Mouse (Mus musculus): Measurements from ENCODE around the gene Rapgef5. TPM values are rescaled to one million over a fixed set of nuclear protein-coding genes. Genes with fewer than 3 reads are reported as not detected.
A peak's percentile ranks its signal among the peaks of the same experiment; 100 is the strongest.

Gene Rapgef5
- total and polyA plus RNA-seq, 3 experiments: not detected

DNA sequence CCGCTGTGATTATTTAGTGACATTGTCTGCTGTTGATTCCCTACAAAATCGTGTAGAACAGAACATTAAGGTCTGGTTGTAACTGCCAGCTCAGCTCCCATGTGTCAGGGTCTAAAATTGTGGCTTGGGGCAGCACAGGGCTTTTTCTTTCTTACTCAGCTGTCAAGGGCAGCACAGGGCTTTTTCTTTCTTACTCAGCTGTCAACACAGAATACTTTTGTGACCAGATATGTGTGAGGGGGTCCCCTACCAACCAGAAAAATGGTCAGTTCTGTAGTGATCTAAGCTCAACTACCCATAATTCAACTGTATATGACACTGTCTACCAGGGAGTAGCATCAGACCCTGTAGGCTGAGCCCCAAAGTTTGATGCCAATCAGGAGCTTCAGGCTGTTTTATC lies 167.1 kb downstream of the Rapgef5 start:
- no peak for DNase-seq (ENCODE audit: low read depth, low spot score)
- no peaks in the 10 kb centered on the region for H3K36me3 ChIP-seq (ENCODE audit: control insufficient read depth in 1 of 2, insufficient read depth in 2 of 2, low read length in 2 of 2)
- H3K9me3 ChIP-seq (replicated peaks; ENCODE audit: insufficient read depth, low read length): no peaks in the 10 kb centered on the region
- no peaks in the 10 kb centered on the region for H3K27me3 ChIP-seq (ENCODE audit: control insufficient read depth in 1 of 2, insufficient read depth in 2 of 2, low read length in 2 of 2)
- no peaks in the 10 kb centered on the region for H3K4me1 ChIP-seq (ENCODE audit: control insufficient read depth in 1 of 2, insufficient read depth in 2 of 2, low read length in 2 of 2)
- 0 out of 2 replicates have a peak, but pooled peaks have one; percentile 13 for TF ChIP-seq E2F4 (IDR thresholded peaks at IDR 0.05; ENCODE audit: borderline replicate concordance, low read depth, low read length)
- TF ChIP-seq NRF1 (IDR thresholded peaks at IDR 0.05; ENCODE audit: insufficient read depth, low read depth, low read length, poor library complexity, severe bottlenecking): no peak
- H3K79me2 ChIP-seq (ENCODE audit: control insufficient read depth, insufficient read depth, low read length, poor library complexity): no peaks in the 10 kb centered on the region
- no peak overlapping the region for H3K9ac ChIP-seq (ENCODE audit: control insufficient read depth, low read depth, low read length, poor library complexity, severe bottlenecking)
- H3K4me3 ChIP-seq (ENCODE audit: control insufficient read depth in 1 of 2, insufficient read depth in 1 of 2, low read depth in 2 of 2, low read length in 2 of 2): no peak overlapping the region
- H3K27ac ChIP-seq (ENCODE audit: control insufficient read depth, low read depth, low read length): no peak overlapping the region

DNA sequence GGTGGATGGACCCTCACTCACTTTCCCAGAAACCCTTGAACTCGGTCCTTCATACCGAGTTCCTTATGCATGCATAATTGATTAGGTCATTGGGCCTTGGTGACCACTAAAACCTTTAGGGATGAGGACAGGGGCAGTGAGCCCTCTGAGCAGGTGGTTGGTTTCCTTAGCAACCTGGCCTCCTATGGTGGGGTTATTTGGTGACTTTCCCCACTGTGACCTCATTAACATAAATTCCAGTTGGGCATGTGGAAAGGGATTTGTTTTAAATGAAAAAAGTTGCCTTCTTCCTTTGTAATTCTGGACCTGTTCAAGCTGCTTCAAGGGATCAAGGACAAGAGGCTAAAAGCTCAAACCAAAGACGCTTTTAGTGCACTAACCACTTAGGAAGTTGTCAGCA lies 167.7 kb downstream of the Rapgef5 start:
- Histone ChIP-seq H3K27ac (ENCODE audit: control insufficient read depth, low read depth, low read length) (no peak overlapping the region), H3K27me3 (ENCODE audit: control insufficient read depth in 1 of 2, insufficient read depth in 2 of 2, low read length in 2 of 2) (no peaks in the 10 kb centered on the region)
- TF ChIP-seq MXI1 (IDR thresholded peaks at IDR 0.05; ENCODE audit: low read depth, low read length) (no peak), ETS1 (IDR thresholded peaks at IDR 0.05; ENCODE audit: low read depth, low read length) (no peak), MAZ (IDR thresholded peaks at IDR 0.05; ENCODE audit: low read depth, low read length) (no peak), ELF1 (IDR thresholded peaks at IDR 0.05; ENCODE audit: low read depth, low read length) (no peak), RAD21 (IDR thresholded peaks at IDR 0.05; ENCODE audit: low read depth, low read length) (no peak), MAFK (IDR thresholded peaks at IDR 0.05; ENCODE audit: borderline replicate concordance, low read depth, low read length) (no peak), MAX (IDR thresholded peaks at IDR 0.05; ENCODE audit: low read length) (no peak), ZNF384 (IDR thresholded peaks at IDR 0.05; ENCODE audit: low read depth, low read length) (no peak), TCF12 (IDR thresholded peaks at IDR 0.05; ENCODE audit: low read depth, low read length) (no peak), E2F4 (IDR thresholded peaks at IDR 0.05; ENCODE audit: borderline replicate concordance, low read depth, low read length) (no peak), BHLHE40 (IDR thresholded peaks at IDR 0.05; ENCODE audit: borderline replicate concordance, low read depth, low read length) (no peak), POLR2AphosphoS2 (IDR thresholded peaks at IDR 0.05; ENCODE audit: low read length) (no peak), KAT2A (conservative IDR thresholded peaks at IDR 0.05; ENCODE audit: low read depth, low read length) (no peak), CHD2 (IDR thresholded peaks at IDR 0.05; ENCODE audit: low read length) (no peak), MYB (IDR thresholded peaks at IDR 0.05; ENCODE audit: low read depth, low read length) (no peak), TAL1 (IDR thresholded peaks at IDR 0.05; ENCODE audit: low read length) (no peak), USF1 (IDR thresholded peaks at IDR 0.05; ENCODE audit: low read depth, low read length) (no peak), ZKSCAN1 (IDR thresholded peaks at IDR 0.05; ENCODE audit: low read depth, low read length) (no peak)

More for the DNA sequence above, 167.7 kb downstream of the Rapgef5 start:
- no peaks in the 10 kb centered on the region for H3K4me1 ChIP-seq (ENCODE audit: control insufficient read depth in 1 of 2, insufficient read depth in 2 of 2, low read length in 2 of 2)
- H3K36me3 ChIP-seq (ENCODE audit: control insufficient read depth in 1 of 2, insufficient read depth in 2 of 2, low read length in 2 of 2): no peaks in the 10 kb centered on the region
- no peaks in the 10 kb centered on the region for H3K9me3 ChIP-seq (replicated peaks; ENCODE audit: insufficient read depth, low read length)
- DNase-seq (ENCODE audit: low read depth, low spot score): no peak
- no peak overlapping the region for H3K4me3 ChIP-seq (ENCODE audit: control insufficient read depth in 1 of 2, insufficient read depth in 1 of 2, low read depth in 2 of 2, low read length in 2 of 2)
- no peak overlapping the region for H3K9ac ChIP-seq (ENCODE audit: control insufficient read depth, low read depth, low read length, poor library complexity, severe bottlenecking)
- H3K79me2 ChIP-seq (ENCODE audit: control insufficient read depth, insufficient read depth, low read length, poor library complexity): no peaks in the 10 kb centered on the region

All from MEL (cell line).